Mouse (Mus musculus): ENCODE data around the gene Prdx5.
"Not testable (repeated sequence)": the region's sequence is repeated elsewhere in the genome, so short reads cannot be mapped to it uniquely, and the experiment has no call there.

Gene Prdx5

DNA sequence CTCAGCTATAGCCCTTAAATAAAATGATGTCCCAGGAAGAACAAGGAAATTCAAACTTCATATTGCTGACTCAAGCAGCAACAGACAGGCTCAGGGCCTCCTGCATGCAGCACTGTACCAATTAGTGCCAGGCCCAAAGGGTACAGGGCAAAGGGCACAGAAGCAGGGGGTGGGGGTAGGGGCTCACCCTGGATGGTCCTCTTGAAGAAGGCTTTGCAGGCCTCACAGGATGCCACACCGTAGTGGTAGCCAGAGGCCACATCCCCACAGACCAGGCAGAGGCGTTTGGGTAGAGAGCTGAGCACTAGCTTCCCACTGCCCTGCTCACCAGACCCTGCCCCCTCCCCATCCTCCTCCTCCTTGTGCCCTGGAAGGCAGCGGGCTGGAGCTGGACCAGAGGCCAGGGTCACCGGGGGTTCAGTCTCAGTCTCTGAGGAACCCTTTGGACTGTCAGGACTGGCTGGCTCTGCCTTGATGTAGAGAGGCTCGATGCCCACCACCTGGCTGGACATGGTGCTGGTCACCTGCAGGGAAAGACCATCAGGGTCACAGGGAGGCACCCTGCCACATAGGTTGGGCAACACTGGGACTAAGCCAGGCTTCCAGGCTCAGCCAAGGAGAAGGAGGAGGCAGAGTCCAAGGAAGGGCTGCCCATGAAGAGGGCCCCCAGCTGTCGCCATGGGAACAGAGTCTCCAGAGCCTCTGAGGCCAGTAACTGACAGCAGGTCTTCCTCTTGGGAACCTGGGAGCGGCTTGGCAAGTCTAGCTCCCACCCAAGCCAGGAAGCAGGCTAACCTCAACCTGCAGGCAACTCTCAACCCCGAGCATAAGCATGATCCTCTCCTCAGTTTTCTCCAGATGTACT, 10.2 kb upstream of the Prdx5 start:
- DNase-seq (ENCODE audit: extremely low spot score, low read depth, low spot score): no peak

DNA sequence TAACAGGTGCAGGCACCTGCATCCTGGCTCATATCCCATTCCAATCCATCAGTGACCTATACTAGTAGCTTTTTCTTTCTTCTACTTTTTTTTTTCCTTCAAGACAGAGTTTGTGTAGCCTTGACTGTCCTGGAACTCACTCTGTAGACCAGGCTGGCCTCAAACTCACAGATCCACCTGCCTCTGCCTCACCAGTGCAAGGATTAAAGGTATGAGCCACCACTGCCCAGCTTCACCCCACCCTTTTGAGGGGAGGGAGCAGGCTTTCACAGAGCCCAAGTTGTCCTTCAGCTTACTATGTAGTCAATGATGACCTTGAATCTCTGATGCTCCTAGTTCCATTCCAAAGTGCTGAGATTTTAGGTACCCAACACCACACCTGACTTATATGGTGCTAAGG, 9.5 kb upstream of the Prdx5 start:
- DNase-seq (ENCODE audit: extremely low spot score, low read depth, low spot score): no peak

DNA sequence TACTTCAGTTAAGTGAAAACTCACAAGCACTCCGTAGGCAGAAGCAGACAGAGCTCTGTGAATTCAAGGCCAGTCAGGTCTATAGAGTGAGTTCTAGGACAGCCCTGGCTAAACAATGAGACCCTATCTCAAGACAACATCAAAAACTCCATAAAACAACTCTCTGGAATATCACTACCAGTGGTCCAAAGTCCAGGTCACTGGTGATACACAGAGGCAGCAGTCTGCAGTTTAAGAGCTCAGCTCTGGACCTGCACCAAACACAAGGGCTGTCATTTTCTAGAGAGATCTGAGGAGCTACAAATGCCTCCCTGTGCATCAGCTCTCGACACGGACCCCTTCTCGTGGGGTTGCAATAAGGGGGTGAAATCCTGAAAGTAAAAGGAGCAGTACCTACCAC, 8.4 kb upstream of the Prdx5 start:
- DNase-seq (ENCODE audit: extremely low spot score, low read depth, low spot score): no peak

- no peak for DNase-seq (ENCODE audit: extremely low spot score, low read depth, low spot score)
Measured at GRCm38 (mm10) chr19:6916496-6916895, 6.6 kb upstream of the Prdx5 start.

GRCm38 (mm10) chr19:6915276-6915675, 5.4 kb upstream of the Prdx5 start:
- DNase-seq (ENCODE audit: extremely low spot score, low read depth, low spot score): no peak

- DNase-seq (ENCODE audit: extremely low spot score, low read depth, low spot score): no peak
Measured at GRCm38 (mm10) chr19:6914540-6914939, 4.6 kb upstream of the Prdx5 start.

GRCm38 (mm10) chr19:6913991-6914390, 4.1 kb upstream of the Prdx5 start:
- no peak for DNase-seq (ENCODE audit: extremely low spot score, low read depth, low spot score)

GRCm38 (mm10) chr19:6913036-6913435, 3.1 kb upstream of the Prdx5 start:
- DNase-seq (ENCODE audit: extremely low spot score, low read depth, low spot score): no peak

DNA sequence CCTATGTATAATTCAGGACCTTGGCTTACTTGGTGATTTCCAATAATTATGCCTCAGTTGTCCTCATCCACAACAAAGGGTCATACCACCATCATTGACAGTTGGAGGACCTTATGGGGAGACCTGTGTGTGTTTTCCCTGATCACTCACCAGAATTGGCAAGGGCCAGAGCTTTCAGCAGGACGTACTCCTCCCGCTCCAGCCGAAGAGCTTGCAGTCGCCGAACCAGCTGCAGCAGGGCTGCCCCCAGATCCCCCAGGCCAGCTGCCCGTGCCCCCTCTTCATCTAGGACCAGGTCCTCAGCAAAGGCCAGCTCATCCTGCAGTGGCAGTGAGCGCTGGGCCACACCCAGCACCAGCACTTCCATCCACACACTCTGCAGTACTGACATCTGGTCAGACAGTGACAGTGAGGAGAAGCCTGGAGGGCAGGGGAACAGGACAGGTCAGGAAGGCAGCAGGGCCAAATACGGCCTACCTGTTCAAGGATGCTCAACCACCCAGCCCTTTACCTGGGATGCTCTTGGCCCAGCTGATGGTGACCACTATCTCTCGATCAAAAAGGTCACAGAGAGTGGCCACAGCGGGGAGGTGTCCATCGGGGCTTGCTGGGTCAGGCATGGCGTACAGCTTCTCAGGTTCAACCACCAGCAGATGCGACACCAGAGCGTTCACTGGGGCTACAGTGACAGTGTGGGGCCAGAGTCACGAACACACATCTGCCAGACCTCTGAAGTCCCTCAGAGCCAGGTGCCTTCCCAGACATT, 2.5 kb upstream of the Prdx5 start:
- no peak for DNase-seq (ENCODE audit: extremely low spot score, low read depth, low spot score)

- DNase-seq (ENCODE audit: extremely low spot score, low read depth, low spot score): no peak
Measured at GRCm38 (mm10) chr19:6911101-6912074, 1.5 kb upstream of the Prdx5 start.

DNA sequence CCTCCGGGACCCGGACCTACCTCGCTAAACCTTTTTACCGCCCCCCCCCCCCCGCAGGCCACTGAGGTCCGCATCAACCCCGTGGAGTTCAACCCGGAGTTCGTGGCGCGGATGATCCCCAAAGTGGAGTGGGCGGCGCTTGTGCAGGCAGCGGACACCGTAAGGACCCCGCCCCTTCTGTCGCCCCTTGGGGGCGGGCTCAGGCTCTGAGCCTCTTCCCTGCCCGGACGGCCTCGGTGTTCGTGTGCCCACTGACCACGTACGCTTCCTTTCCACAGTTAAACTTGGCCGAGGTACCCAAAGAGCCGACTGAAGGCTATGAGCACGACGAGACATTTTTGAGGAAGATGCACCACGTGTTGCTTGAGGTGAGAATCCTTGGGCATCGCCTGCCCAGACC, 400 bp upstream of the Prdx5 start:
- DNase-seq (ENCODE audit: extremely low spot score, low read depth, low spot score): not testable (repeated sequence)

- no peak for DNase-seq (ENCODE audit: extremely low spot score, low read depth, low spot score)
Measured at GRCm38 (mm10) chr19:6909021-6909420, 885 bp downstream of the Prdx5 start.

DNA sequence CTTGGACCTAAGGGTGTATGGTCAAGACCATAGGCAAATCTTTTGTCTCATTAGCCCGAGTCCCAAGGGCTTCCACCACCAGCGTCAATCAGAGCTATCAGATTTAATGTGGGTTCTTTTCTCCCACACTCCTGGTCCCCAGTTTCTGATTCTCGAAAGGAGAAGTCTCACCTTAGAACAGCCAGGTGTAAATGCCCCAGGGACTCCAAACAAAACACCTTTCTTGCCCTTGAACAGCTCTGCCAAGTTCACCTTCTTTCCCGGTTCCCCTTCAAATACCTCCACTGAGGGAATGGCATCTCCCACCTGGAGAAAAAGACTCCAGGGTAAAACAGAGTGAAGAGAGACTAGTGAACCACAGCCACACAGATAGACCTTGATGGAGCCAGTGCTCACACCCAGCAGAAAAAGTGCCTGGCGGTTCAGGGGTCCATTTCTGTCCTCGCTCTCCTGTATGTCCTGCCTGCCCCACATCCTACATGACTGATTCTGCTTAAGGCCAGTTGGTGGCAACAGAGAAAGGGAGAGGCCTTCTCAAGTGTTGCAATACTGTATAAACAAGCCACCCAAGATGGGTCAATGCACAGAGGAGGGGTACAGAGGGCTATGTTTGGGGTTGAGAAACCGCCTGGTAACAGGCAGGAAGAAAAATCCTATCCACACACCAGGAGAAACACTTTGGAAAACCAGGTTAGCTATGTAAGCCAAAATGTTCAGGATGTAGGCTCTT, 1.9 kb downstream of the Prdx5 start:
- no peak for DNase-seq (ENCODE audit: extremely low spot score, low read depth, low spot score)

DNA sequence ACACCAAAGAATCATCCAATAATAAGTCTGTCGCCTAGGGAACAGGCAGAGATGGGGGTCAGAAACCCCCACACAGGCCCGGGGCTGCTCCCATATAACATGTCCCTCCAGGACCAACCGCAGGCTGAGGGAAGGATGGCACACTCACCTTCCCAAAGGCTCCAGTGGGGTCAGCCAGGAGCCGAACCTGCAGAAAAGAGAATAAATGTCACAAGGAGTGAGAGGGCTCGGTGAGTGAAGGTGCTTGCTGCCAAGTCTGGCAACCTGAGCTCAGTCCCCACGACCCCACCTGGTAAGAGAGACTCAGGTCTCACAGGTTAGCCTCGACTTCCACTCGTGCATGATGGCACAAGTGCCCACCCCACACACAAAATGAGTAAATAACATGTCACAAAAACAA, 2.8 kb downstream of the Prdx5 start:
- no peak for DNase-seq (ENCODE audit: extremely low spot score, low read depth, low spot score)

DNA sequence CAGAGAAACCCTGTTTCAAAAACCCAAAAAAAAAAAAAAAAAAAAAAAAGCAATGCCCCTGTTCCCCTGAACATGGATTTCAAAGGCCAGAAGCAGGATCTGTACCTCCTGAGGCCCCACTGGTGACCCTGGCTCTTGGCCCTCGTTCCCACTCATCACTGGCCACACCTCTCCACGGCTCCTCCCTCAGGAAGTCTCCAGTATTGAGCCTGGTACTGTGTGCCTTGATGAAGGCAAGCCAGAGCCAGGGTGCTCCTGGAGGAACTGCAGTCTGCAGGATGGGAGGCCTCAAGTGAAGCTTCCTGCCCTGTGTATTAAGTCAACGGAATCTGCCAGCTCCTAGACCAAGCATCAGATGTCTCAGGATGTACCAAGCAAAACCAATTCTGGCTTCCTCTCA, 3.7 kb downstream of the Prdx5 start:
- no peak for DNase-seq (ENCODE audit: extremely low spot score, low read depth, low spot score)

GRCm38 (mm10) chr19:6905498-6906159, 4.3 kb downstream of the Prdx5 start:
- no peak for DNase-seq (ENCODE audit: extremely low spot score, low read depth, low spot score)

- DNase-seq (ENCODE audit: extremely low spot score, low read depth, low spot score): no peak
Measured at GRCm38 (mm10) chr19:6904846-6905245, 5.1 kb downstream of the Prdx5 start.

GRCm38 (mm10) chr19:6903031-6903430, 6.9 kb downstream of the Prdx5 start:
- no peak for DNase-seq (ENCODE audit: extremely low spot score, low read depth, low spot score)

DNA sequence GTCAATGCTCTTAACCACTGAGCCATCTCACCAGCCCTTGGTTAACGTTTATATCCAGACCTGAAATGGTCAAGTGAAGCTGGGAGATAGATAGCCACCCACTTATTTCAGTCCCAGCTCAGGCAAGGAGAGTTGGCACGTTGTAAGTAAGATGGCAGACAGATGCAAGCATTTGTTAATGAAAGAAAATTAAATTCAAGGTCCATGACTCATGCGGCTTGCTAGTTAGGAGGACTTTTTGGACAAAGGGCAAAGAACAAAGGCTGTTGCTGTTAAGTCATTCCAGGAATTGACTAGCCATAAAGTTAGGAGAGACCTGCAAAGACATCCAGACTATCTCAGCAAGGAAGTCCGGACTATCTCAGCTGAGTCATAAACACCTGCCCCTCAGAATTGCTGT, 10.3 kb downstream of the Prdx5 start:
- no peak for DNase-seq (ENCODE audit: extremely low spot score, low read depth, low spot score)
